Mouse (Mus musculus) ovary, adult 18-20 months (tissue): Measurements from ENCODE around the gene Col15a1.

Source experiments
- DNase-seq: peaks from one replicate; pipeline ENCODE4 v3.0.0; 2022; ENCODE audit warnings: low spot score, mixed read lengths

Col15a1 gene

DNA sequence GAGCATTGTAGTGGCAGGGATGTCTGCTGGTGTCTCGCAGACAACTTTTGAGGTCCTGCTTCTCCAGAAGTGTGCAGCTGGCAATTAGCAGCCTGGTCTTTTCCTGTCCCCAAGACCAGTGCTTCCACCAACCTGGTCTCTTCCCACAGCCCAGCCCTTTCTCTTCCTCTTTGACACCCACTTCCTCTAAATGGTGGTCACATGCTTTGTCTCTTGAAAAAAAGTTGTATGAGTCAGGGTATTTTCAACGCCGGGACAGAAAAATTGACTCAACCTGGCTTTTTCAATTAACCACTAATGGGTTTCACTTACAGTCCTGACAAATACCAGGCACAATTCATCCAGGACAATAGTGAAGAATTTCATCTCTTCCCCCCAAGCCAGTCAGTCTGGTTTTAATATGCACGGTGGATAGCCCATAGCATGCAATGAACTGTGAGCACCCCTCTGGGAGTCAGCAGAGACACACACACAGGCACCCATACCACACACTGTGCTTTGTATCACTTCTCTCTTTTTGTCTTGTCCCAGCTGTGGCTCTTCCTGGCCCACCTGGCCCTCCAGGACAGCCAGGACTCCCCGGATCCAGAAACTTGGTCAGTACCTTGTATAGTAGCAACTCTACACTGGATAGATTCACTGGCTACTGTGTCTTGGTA is 95.5 kb downstream of the Col15a1 start:
- DNase-seq = no peak

DNA sequence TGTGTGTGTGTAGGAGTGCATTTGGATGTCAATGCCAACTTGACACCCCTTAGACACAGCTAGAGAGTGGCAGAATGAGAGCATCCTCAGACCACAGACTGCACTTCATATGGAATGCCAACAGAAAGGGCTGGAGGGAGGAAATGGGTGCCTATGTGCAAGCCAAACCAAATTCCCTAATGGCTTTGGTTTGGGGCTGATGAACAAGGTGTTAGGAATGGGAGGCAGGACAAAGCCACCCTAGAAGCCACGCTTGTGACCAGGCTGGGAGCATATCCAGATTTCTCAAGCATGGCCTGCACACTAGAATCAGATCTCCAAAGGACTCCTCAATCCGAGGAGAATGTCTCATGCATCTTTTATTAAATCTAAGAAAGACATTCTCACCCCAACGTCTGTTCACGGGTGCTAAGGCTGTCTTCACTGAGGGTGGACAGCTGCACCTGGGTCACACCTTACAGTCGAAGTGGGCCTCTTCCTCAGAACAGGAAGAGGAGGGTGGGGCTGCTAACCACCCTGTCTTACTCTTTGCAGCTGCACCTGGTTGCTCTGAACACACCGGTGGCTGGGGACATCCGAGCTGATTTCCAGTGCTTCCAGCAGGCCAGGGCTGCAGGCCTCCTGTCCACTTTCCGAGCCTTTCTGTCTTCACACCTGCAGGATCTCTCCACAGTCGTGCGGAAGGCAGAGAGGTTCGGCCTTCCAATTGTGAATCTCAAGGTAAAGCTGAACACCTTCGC is 102.1 kb downstream of the Col15a1 start:
- DNase-seq = no peak

DNA sequence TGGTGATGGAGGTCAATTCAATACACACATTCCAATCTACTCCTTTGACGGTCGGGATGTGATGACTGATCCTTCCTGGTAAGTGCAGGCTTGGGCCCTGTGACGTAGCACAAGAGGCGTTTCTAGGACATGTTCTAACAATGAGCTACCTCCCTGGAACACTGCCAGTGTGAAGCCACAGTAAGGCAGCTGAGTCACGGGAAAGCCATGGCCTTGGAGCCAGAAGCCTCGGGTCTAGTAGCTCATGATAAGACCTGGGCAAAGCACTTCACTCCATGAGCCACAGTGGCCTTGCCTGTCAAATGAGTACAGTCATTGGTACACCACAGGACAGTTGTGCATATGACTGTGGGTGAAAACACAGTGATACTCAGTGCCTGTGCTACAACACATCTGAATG is 102.9 kb downstream of the Col15a1 start:
- peak; percentile 86 for DNase-seq

DNA sequence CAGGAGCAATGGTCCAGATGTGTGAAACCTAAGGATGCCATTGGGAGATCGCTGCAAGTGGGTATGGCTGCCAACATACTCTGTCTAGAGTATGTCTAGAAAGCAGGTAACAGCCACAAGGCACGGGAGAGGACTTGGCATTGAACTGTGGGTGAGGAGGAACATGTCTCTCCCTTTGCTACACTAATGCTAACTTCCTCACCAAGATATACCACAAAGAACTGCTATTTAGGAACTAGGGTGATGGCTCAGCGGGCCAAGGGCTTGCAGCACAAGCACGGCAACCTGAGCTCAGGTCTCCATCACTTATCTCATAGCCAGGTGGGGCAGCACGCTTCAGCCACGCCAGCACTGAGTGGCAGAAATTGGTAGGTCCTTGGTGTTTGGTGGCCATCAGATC is 103.5 kb downstream of the Col15a1 start:
- no peak for DNase-seq

DNA sequence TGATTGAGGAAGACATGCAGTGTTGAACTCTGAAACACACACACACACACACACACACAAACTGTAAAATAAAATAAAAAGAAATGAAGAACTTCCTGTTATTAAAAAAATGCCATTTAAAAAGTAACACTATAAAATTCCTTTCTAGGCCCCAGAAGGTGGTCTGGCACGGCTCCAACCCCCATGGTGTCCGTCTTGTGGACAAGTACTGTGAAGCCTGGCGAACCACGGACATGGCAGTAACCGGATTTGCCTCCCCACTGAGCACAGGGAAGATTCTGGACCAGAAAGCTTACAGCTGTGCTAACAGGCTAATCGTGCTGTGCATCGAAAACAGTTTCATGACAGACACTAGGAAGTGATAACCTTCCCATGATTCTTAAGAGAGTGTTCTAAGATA is 104.0 kb downstream of the Col15a1 start:
- DNase-seq = no peak

DNA sequence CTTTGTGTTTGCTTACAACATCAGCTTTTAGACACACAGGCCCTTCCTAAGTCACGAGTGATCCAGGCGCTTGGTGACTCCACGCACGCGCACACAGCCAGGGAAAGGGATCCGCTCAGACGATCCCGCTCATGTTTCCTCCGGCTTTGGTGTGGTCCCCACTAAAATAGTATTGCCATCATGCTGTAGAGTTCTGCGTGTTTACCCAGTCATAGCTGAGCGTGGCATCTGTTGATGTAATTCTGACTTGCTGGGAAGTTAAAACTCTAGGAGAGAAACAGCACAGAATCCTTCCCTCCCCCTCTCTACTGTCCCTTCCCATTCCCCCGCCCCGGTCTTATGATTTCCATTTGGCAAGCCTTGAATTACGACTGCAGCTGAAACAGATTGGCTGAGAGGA is 104.7 kb downstream of the Col15a1 start:
- DNase-seq = no peak

DNA sequence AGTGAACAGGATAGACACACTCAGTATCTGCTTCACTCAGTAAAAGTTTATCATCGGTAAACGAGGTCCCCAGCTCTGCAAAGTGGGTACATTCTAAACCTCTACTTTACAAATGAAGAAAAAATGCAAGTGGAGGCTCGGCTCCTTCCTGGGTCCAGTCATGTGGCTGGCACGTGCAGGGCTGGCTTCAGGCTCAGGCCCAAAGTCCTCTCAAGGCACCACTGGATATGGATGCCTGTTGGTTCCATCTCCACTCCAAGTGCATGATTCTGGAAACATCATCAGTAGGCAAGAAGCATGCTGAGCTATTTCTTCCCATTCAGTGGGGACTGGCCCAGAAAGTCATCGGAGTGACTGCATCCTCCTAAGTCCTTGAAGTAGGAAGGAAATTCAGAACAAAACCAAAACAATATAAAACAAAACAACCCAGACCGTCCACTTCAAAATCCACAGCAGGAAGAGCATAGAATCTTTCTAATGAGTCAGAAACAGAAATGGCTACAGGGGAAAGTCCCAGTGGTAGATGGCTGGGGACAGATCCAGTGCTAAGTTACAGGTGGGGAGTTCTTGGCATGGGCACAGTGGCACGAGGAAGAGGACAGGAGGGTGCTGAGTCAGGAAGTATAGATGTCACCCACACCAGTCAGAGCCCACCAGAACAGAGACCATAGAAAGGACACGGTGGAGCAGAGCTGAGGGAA is 105.9 kb downstream of the Col15a1 start:
- no peak for DNase-seq

DNA sequence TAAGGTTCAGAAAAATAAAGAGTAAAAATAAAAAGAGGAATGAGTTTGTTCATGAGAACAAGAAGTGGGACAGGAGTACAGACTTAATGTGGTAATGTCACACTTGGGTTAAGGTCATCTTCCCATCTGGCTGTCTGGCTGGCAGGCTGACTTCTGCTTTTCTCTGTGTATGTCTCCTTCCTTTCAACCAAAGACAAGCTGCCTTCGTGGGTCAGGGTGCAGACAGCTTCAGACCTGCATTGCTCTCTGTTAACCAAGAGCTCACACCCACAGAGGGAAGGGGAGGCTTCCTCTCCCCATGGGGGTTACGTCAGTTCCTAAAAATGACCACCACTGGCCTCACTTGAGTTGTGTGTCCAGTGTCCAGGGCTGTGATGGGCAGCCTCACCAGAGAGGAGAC is 107.5 kb downstream of the Col15a1 start:
- no peak for DNase-seq

DNA sequence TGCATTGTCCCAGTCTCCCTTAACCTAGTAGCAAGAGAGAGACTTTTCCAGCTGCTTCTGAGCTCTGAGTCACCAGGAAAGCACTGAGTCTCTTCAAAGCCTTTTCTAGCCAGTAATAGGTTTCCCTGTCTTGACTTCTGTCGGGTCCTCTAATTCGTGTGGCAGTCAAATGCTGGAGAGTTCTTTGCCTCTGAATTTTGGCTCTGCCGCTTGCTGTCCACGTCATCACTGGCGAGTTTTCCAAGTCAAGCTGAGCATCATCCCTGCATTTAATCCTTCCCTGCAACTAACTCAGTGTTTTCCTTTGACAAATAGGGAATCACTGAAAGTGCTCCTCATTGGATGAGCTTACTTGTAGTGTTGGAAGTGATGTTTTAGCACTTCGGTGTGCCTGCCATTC is 108.5 kb downstream of the Col15a1 start:
- no peak for DNase-seq

DNA sequence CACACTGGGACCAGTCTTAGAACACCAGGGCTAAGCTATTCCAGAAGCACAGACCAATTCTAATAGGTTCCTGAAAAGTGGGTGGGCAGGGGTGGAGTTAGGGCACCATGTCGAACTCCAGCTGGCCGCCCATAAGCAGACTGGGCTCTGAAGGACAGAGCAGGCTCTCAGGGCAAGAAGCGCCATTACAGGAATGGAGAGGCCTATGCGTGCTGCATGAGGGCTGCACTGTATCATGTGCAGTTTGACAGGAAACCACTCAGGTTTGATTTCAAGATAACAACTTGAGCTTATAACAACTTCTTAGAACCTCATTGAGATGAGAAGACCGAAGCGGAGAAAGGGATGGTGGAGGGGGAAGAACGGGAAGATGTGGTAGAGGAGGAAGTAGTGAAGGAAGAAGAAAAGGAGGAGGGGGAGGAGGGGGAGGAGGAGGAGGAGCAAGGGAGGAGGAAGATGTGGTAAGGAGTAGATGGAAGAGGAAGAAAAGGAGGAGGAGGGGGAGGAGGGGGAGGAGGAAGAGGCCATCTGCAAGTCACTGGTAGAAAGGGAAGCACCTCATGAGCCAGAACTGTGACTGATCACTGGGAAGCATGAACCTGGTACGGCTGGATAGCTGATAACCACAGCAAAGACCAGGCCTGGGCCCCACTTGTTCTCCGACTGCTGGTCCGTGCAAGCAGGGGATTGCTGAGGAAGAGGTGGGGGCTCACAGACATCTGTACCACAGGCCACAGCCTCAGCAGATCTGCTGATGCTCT is 111.8 kb downstream of the Col15a1 start:
- DNase-seq = no peak

DNA sequence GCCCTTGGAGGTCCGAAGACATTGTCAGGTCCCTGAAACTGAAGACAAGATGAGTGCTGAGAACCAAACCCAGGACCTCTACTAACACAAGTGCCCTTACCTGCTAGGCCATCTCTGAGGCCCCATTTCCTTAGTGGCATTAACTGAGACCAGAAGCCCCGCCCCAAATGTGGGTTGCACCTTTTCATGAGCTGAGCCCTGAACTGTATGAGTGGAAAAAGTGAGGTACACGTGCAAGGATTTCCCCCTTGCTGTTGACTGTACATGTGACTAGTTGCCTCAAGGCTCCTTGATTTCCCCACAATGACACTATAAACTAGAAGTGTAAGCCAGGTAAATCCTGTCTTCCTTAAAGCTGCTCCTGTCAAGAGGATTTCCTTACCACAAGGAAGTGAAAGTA is 114.4 kb downstream of the Col15a1 start:
- DNase-seq = no peak

DNA sequence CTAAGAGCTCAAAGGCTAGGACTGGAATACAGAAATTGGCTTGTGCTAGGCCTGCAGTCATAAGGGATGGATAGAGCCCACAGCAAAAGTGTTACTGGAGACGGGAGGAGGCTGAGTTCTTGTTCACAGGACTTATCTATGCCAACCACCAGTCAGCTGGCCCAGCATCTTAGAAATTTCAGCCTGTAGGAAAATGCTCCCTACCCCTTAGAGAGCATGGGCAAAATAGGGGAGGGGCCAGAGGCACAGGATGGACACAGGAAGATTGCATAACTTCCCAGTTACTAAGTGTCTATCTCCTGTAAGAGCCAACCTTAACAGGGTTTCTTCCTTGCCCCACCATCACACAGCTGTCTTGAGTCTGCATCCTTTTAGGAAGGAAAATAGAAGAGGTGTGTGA is 116.2 kb downstream of the Col15a1 start:
- DNase-seq = no peak

DNA sequence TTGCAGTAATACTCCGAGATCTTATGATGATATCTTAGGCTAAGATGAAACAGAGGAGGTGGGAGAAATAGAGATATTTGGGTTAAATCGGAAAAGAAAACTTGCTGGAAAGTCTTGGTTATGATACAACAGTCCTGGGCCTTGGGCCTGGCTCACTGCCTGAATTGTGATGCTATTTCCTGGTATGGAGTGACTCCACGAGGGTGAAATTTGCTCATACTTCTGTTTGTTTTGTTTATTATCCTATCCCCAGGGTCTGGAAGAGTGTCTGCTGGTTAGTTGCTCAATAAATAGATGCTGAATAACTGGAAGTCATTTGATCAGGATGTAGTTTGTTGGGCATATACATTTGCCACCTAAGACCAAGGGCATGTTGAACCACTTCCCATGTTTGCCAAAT is 119.8 kb downstream of the Col15a1 start:
- no peak for DNase-seq

DNA sequence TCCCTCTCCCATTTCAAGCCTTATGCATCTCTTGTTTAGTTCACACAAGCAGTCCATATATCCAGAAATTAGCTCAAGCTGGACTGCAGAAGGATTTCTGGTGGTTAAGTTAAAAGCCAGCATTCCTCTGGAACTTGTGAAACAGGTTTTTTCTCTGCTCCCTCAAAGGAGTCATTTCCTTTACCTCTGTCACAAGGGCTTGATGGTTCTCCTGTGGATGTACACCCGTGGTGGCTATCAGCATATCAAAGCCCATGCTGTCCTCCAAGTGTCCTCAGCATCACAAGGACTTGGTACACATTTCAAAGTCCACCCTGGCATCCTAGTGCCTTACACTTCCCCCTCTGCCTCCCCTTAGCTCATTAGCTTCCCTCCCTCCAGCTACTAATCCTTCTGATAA is 121.3 kb downstream of the Col15a1 start:
- DNase-seq = no peak

DNA sequence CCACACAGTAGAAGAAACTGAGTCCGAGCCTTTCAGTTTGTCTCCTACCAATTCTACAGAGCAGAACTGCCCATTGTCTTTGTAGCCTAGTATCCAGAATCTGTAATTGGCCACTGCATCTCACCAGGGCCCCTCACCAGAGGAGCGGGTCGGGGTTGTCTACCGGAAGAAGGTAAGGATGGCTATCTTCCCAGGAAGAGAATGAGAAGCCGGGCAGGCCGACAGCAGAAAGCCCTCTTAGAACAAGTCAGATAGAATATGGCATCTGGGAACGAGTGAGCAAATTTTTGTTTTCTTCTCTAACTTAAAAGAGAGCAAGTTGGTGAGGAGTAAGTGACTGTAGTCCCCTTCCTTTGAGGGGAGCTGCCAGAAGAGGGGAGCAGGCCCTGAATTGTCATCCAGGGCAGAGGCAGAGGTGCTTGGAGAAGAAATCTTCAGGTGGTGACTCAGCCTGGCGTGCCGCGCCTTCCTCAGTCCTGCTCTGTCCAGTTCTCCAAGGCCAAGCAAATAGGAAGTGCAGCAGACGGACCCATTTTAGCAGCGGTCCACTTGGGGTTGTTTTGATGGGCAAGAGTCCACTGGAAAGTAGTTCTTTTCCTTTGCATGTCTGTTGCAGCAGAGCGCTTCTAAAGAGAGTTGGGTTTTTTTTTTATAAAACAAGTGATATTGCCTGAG is 122.6 kb downstream of the Col15a1 start:
- no peak for DNase-seq

DNA sequence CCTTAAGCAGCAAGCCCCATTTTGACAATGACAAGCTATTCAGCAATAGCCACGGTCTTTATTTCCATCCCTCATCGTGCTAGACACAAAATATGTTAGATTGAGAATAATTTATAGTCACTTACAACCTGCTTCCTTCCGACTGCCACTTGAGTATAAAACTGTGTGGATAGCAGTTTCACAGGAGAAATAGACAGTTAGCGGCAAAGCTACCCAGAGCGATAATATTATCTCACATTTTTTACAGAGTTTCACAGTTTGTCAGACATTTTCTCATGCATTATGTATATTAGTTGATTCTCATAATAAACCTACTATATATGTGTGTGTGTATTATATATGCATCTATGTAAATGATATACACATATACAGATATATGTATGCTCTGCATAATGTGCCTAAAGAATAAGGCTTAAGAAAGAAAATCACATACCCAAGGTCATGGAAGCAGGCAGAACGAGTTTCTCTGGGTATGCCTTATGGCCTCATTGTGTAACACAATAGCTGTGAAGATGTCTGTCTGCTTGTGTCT is 124.9 kb downstream of the Col15a1 start:
- DNase-seq = no peak

DNA sequence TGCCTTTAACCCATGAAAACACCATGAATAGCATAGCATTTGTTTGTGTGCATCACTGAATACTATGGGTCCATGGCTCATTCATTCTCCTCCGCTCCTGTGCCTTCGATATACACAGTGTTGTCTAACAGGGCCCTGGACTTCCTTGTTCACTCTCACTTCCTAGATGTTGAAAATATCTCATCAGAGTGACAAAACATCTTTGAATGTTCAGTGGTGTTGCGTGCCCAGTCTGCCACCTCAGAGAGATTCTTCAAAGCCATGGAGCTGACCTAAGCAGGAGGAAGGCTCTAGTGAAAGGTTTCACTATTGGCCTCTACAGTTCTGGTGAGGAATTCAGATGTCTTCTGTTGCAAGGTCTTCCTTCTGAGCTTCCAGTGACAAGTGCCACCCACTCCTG is 125.6 kb downstream of the Col15a1 start:
- DNase-seq = no peak

DNA sequence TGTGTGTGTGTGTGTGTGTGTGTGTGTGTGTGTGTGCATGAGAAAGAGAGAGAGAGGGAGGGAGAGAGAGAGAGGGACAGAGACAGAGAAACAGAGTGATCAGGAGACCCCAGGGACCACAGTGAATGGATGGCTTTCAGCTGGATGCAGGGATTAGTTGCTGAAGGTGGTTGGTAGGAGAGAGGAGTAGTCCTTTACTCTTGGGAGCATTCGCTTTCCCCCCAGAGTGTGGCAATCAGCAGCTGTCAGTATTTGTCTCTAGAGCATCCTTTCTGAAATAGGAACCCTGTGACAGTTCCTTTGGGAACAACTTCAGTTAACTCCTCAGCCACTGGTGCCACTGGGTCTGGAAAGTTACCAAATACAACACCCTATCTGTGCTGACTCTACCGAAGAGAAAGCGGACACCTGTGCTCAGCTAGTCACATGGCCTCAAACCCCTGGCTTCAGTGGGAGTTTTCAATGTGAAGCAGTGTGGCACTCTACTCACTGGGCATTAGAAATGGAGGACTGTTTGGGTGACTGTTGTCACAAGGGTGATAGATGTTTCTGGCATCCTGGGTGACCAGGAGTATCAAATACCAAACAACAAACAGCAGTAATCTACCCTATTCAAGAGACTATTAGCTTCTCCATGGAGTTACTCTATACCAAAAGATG is 129.1 kb downstream of the Col15a1 start:
- DNase-seq = no peak

DNA sequence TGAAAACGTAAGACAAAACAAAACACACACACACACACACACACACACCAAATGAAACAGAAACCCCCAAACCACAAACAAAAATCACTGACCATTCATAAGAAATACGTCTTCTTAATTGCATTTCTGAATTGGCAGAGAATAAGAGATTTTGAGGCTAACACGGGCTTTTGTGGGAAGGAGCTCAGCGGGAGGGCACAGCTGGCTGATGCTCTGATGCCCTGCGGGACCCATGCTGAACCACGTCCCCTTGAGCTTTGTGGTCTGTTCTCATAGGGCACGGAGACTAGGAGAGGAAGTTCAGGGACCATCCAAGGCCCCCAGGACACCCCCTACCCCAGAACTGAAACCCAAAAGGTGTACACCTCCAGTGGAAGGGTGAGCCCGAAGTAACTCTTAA is 134.7 kb downstream of the Col15a1 start:
- DNase-seq = no peak

DNA sequence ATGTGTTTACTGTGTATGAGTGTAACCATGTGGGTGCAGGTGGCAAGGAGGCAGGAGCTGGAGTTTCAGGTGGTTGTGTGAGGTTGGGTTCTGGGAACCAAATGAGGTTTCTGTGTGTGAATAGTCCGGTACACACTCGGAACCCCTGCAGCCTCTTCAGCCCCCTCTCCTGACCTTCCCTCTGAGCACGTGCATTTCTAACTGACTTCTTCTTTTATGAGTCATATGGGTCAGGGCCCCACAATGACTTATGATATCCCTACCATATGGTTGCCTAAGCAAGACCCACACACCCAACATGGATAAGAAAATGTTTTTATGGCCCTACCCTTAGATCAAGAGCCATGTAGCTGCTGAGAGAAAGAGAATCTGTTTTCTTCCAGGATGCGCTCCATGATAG is 139.1 kb downstream of the Col15a1 start:
- no peak for DNase-seq

DNA sequence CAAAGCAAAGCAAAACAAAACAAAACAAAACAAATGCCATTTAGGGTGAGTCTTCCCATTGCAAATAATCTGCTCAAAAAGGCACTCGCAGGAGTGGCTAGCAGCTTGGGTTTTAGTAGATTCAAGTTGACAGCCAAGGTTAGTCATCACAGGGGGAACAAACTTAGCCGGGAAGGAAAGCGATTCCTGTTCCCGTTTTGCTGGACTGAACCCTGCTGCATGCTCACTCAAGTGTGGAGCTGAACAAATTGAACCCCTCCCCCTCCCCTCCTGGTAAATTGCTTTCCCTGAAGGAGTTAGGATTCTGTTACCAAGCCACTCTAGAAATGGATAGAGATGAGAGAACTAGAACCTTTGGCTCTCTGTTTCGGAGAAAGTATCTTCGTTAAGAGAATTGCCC is 141.8 kb downstream of the Col15a1 start:
- DNase-seq = no peak
